Mouse (Mus musculus) stomach, postnatal 0 days (tissue): ENCODE measurements at regions not wholly inside any gene's neighbourhood (a gene's known extent, or its start where the extent isn't known, plus 50 kb on each side); places are given as distances from the start of the nearest gene placed in this dataset.
A peak's percentile ranks its signal among the peaks of the same experiment; 100 is the strongest.

Experiments used
- ATAC-seq: fragments of 200-750 bp; cut with Nextera tagmentation; 2 replicates; pipeline ENCODE4 v1.8.0; 2017; ENCODE audit not compliant: low FRiP score, low TSS enrichment
- DNase-seq: peaks from one replicate; pipeline ENCODE4 v3.0.0-alpha.2; 2016; ENCODE audit warnings: low spot score
- H3K27ac ChIP-seq: fragments of 300-500 bp; sonication (generic); replicated peaks from 2 replicates; pipeline ENCODE4 v1.5.1; 2014; ENCODE audit warnings: mild to moderate bottlenecking, control low read depth
- H3K27me3 ChIP-seq: fragments of 300-500 bp; sonication (generic); 2 replicates; pipeline ENCODE4 v1.6.1; 2014; ENCODE audit warnings: low read length; ENCODE audit not compliant: control insufficient read depth, insufficient read depth
- H3K36me3 ChIP-seq: fragments of 300-500 bp; sonication (generic); 2 replicates; pipeline ENCODE4 v1.6.1; 2014; ENCODE audit warnings: low read length, mixed read lengths; ENCODE audit not compliant: control insufficient read depth, insufficient read depth
- H3K4me1 ChIP-seq: fragments of 300-500 bp; sonication (generic); replicated peaks from 2 replicates; pipeline ENCODE4 v1.6.1; 2014; ENCODE audit warnings: antibody characterized with exemption; ENCODE audit not compliant: control insufficient read depth, insufficient read depth
- H3K4me2 ChIP-seq: fragments of 300-500 bp; sonication (generic); replicated peaks from 2 replicates; pipeline ENCODE4 v1.6.1; 2014; ENCODE audit warnings: low read depth, mild to moderate bottlenecking, control low read depth, moderate library complexity
- H3K4me3 ChIP-seq: fragments of 300-500 bp; sonication (generic); 2 replicates; pipeline ENCODE4 v1.5.1; 2014; ENCODE audit warnings: low read depth, low read length, control low read depth
- H3K9ac ChIP-seq: fragments of 300-500 bp; sonication (generic); 2 replicates; pipeline ENCODE4 v1.6.1; 2014; ENCODE audit warnings: mild to moderate bottlenecking, low read length, control low read depth, mixed read lengths
- H3K9me3 ChIP-seq: fragments of 300-500 bp; sonication (generic); 2 replicates; pipeline ENCODE4 v1.6.1; 2016; ENCODE audit warnings: low read length; ENCODE audit not compliant: control insufficient read depth
- CTCF ChIP-seq: IDR thresholded peaks from 2 replicates; pipeline ENCODE4 v1.5.1; 2016; ENCODE audit warnings: antibody characterized with exemption, low read depth, mild to moderate bottlenecking, moderate library complexity
- EP300 ChIP-seq: optimal IDR thresholded peaks from 2 replicates; pipeline ENCODE3; 2016; ENCODE audit warnings: antibody characterized with exemption
- WGBS: fragments of 180-500 bp; shearing (Covaris S2); extraction: QIAGEN DNeasy Blood & Tissue Kit; methylation state at CpG from one replicate; pipeline ENCODE4 v1.1.7; 2014; 5-methylcytosine and 5-hydroxymethylcytosine counted together

- H3K27me3 ChIP-seq = no peaks in the 10 kb centered on the region
- no peak overlapping the region for H3K9ac ChIP-seq
- TF ChIP-seq EP300 (no peak), CTCF (no peak)
- DNase-seq (no peak), ATAC-seq (no peak)
- no peak overlapping the region for H3K4me3 ChIP-seq
- 97% methylated on average over 3 of the region's 3 CpGs for WGBS
- no peaks in the 10 kb centered on the region for H3K36me3 ChIP-seq
- H3K4me2 ChIP-seq = no peak overlapping the region
- no peaks in the 10 kb centered on the region for H3K4me1 ChIP-seq
- H3K9me3 ChIP-seq = no peaks in the 10 kb centered on the region
- H3K27ac ChIP-seq = no peak overlapping the region
Observed at GRCm38 (mm10) chr15:62349981-62350380, 1427.2 kb upstream of the A1bg start.

DNA sequence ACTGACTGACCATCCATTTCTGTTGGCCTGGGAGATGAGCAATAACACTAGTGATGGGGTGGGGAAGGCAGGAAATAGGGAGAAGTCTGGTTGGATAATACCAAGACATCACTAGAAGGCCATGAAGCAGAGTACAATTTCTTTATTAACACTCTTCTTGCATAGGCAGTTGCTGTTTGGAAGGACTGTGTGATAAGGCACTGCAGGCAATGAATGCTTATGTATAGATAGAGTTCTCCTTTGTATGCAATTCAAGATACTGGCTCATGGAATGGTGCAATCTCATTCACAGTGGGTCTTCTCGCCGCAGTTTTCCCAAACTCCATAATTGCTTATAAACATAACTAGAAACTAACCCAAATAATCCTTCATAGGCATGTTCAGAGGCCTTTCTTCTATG, 1426.1 kb upstream of the A1bg start:
- 75% methylated on average over 2 of the region's 2 CpGs for WGBS
- TF ChIP-seq CTCF (no peak), EP300 (no peak)
- H3K4me3 ChIP-seq = no peak overlapping the region
- H3K9ac ChIP-seq = no peak overlapping the region
- H3K4me2 ChIP-seq = no peak overlapping the region
- no peaks in the 10 kb centered on the region for H3K9me3 ChIP-seq
- H3K36me3 ChIP-seq = no peaks in the 10 kb centered on the region
- no peak for ATAC-seq
- H3K4me1 ChIP-seq = no peaks in the 10 kb centered on the region
- no peak overlapping the region for H3K27ac ChIP-seq
- DNase-seq = no peak
- no peaks in the 10 kb centered on the region for H3K27me3 ChIP-seq

- Histone ChIP-seq H3K27me3 (no peaks in the 10 kb centered on the region), H3K4me1 (no peaks in the 10 kb centered on the region), H3K9me3 (no peaks in the 10 kb centered on the region), H3K36me3 (no peaks in the 10 kb centered on the region), H3K4me2 (no peak overlapping the region), H3K4me3 (no peak overlapping the region), H3K9ac (no peak overlapping the region), H3K27ac (no peak overlapping the region)
- no peak for TF ChIP-seq CTCF
- no peak for TF ChIP-seq EP300
- WGBS = 58% methylated on average over 2 of the region's 2 CpGs
- DNase-seq (no peak), ATAC-seq (no peak)
Observed at GRCm38 (mm10) chr15:62347697-62348096, 1424.9 kb upstream of the A1bg start.

DNA sequence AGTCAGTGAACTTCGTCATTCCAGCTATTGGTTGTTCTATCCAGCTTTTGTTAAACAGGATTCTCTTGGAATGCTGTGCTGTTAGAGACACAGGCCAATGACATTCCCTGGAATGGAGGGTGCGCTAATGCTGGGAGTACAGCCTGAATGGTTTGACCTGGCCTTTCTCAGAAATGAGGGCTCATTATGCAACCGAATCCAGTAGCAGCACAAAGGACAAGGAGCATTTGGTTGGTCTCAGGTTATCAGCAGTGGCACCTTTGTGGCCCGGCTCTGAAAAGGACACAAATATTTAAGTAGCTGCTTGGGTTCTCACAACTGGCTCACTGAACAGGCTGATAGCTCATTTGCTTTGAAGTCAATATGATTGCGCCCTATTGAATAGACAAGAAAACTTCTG, 1423.1 kb upstream of the A1bg start:
- TF ChIP-seq EP300 = no peak
- ATAC-seq (peak; percentile 84), DNase-seq (peak; percentile 60)
- no peak overlapping the region for H3K4me2 ChIP-seq
- H3K27ac ChIP-seq = no peak overlapping the region
- no peaks in the 10 kb centered on the region for H3K9me3 ChIP-seq
- H3K4me3 ChIP-seq = no peak overlapping the region
- no peaks in the 10 kb centered on the region for H3K27me3 ChIP-seq
- 63% methylated on average over 5 of the region's 5 CpGs for WGBS
- H3K4me1 ChIP-seq = no peaks in the 10 kb centered on the region
- no peaks in the 10 kb centered on the region for H3K36me3 ChIP-seq
- H3K9ac ChIP-seq = no peak overlapping the region

GRCm38 (mm10) chr15:62336454-62337284, 1413.9 kb upstream of the A1bg start:
- H3K36me3 ChIP-seq = no peaks in the 10 kb centered on the region
- ATAC-seq = no peak
- peak; percentile 19 for DNase-seq
- H3K4me1 ChIP-seq = no peaks in the 10 kb centered on the region
- H3K27ac ChIP-seq = no peak overlapping the region
- 71% methylated on average over 6 of the region's 6 CpGs for WGBS
- H3K9me3 ChIP-seq = no peaks in the 10 kb centered on the region
- no peak overlapping the region for H3K9ac ChIP-seq
- no peak for TF ChIP-seq CTCF
- TF ChIP-seq EP300 = no peak
- H3K27me3 ChIP-seq = no peaks in the 10 kb centered on the region
- H3K4me3 ChIP-seq = no peak overlapping the region
- no peak overlapping the region for H3K4me2 ChIP-seq

DNA sequence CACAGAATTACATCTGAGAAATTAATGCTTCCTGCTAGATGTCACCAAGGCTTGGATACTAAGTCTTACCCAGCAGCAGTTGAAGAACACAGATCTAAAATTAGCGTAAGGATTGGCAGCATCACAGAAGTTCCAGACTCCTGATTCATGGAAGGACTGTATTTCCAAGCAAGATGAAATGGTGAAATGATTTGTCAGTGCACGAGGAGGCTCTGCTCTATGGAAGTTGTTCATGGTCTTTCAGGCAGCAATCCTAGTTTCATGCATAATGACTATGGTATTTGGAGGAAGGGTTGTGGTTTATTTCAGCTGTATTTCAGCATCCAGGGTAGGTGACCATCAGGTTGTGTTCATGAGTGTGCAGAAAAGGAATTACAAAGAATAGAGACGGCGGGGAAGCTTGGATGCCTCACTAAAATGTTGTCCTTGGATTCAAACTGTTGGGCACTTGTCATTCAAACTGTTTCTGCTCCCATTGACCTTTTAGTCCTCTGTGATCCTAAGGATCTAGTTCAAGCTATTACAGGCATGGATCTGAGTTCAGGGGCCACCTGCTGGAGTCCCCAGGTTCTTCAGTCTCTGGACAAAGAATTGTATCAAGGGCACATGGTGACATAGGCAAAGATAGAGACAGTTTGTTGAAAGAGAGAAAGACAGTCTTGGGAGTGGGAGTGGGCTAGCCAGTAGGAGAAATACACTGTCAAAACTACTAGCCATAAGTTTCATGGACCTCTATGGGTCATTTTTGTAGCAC, 1411.6 kb upstream of the A1bg start:
- Histone ChIP-seq H3K36me3 (no peaks in the 10 kb centered on the region), H3K4me1 (no peaks in the 10 kb centered on the region), H3K9ac (no peak overlapping the region), H3K9me3 (no peaks in the 10 kb centered on the region), H3K27me3 (no peaks in the 10 kb centered on the region), H3K27ac (no peak overlapping the region), H3K4me2 (no peak overlapping the region), H3K4me3 (no peak overlapping the region)
- WGBS = 79% methylated on average over 4 of the region's 4 CpGs
- ATAC-seq (no peak), DNase-seq (peak; percentile 14)
- no peak for TF ChIP-seq EP300
- peak; percentile 35 for TF ChIP-seq CTCF
